Mouse (Mus musculus): ENCODE results near the gene Ccdc60. TPM values are rescaled to one million over a fixed set of nuclear protein-coding genes. Genes with fewer than 3 reads are reported as not detected.

Gene Ccdc60
- polyA plus RNA-seq, 1 experiment, result 0.35 TPM

- Histone ChIP-seq H3K27me3 (ENCODE audit: control insufficient read depth, insufficient read depth, low read length) (no peaks in the 10 kb centered on the region), H3K27ac (ENCODE audit: control insufficient read depth, insufficient read depth, low read length) (no peak overlapping the region), H3K4me3 (ENCODE audit: control insufficient read depth, insufficient read depth, low read length) (no peak overlapping the region), H3K36me3 (ENCODE audit: control insufficient read depth, insufficient read depth, low read length) (no peaks in the 10 kb centered on the region), H3K4me1 (replicated peaks; ENCODE audit: control insufficient read depth, insufficient read depth, low read length) (no peaks in the 10 kb centered on the region)
- no peak for TF ChIP-seq POLR2A (IDR thresholded peaks at IDR 0.05; ENCODE audit: control insufficient read depth, extremely low read depth, insufficient read depth, low read length, poor library complexity)
- WGBS, result 48% methylated on average over 11 of the region's 11 CpGs
- no peak for DNase-seq
Observed at GRCm38 (mm10) chr5:116209378-116210091, 79.2 kb downstream of the Ccdc60 start.

- no peak overlapping the region for H3K4me3 ChIP-seq (ENCODE audit: control insufficient read depth, insufficient read depth, low read length)
- TF ChIP-seq CTCF (IDR thresholded peaks at IDR 0.05; ENCODE audit: borderline replicate concordance, control insufficient read depth, extremely low read depth, insufficient read depth, low read length, poor library complexity), result no peak
- no peak for TF ChIP-seq POLR2A (IDR thresholded peaks at IDR 0.05; ENCODE audit: control insufficient read depth, extremely low read depth, insufficient read depth, low read length, poor library complexity)
- no peaks in the 10 kb centered on the region for H3K36me3 ChIP-seq (ENCODE audit: control insufficient read depth, insufficient read depth, low read length)
- 74% methylated on average over 16 of the region's 16 CpGs for whole genome bisulfite sequencing
- H3K4me1 ChIP-seq (replicated peaks; ENCODE audit: control insufficient read depth, insufficient read depth, low read length), result no peaks in the 10 kb centered on the region
- no peak overlapping the region for H3K27ac ChIP-seq (ENCODE audit: control insufficient read depth, insufficient read depth, low read length)
- no peaks in the 10 kb centered on the region for H3K27me3 ChIP-seq (ENCODE audit: control insufficient read depth, insufficient read depth, low read length)
- DNase-seq, result no peak
Observed at GRCm38 (mm10) chr5:116208741-116209368, 79.9 kb downstream of the Ccdc60 start.

GRCm38 (mm10) chr5:116202692-116203091 is 86.1 kb downstream of the Ccdc60 start:
- TF ChIP-seq CTCF (IDR thresholded peaks at IDR 0.05; ENCODE audit: borderline replicate concordance, control insufficient read depth, extremely low read depth, insufficient read depth, low read length, poor library complexity) (no peak), POLR2A (IDR thresholded peaks at IDR 0.05; ENCODE audit: control insufficient read depth, extremely low read depth, insufficient read depth, low read length, poor library complexity) (no peak)
- H3K27me3 ChIP-seq (ENCODE audit: control insufficient read depth, insufficient read depth, low read length), result no peaks in the 10 kb centered on the region
- H3K4me3 ChIP-seq (ENCODE audit: control insufficient read depth, insufficient read depth, low read length), result no peak overlapping the region
- no peaks in the 10 kb centered on the region for H3K36me3 ChIP-seq (ENCODE audit: control insufficient read depth, insufficient read depth, low read length)
- DNase-seq, result no peak
- WGBS, result 92% methylated on average over 5 of the region's 5 CpGs
- H3K27ac ChIP-seq (ENCODE audit: control insufficient read depth, insufficient read depth, low read length), result no peak overlapping the region
- no peaks in the 10 kb centered on the region for H3K4me1 ChIP-seq (replicated peaks; ENCODE audit: control insufficient read depth, insufficient read depth, low read length)

- no peak overlapping the region for H3K27ac ChIP-seq (ENCODE audit: control insufficient read depth, insufficient read depth, low read length)
- H3K4me3 ChIP-seq (ENCODE audit: control insufficient read depth, insufficient read depth, low read length), result no peak overlapping the region
- H3K36me3 ChIP-seq (ENCODE audit: control insufficient read depth, insufficient read depth, low read length), result no peaks in the 10 kb centered on the region
- H3K4me1 ChIP-seq (replicated peaks; ENCODE audit: control insufficient read depth, insufficient read depth, low read length), result no peaks in the 10 kb centered on the region
- H3K27me3 ChIP-seq (ENCODE audit: control insufficient read depth, insufficient read depth, low read length), result no peaks in the 10 kb centered on the region
- 81% methylated on average over 11 of the region's 11 CpGs for WGBS
- TF ChIP-seq CTCF (IDR thresholded peaks at IDR 0.05; ENCODE audit: borderline replicate concordance, control insufficient read depth, extremely low read depth, insufficient read depth, low read length, poor library complexity) (no peak), POLR2A (IDR thresholded peaks at IDR 0.05; ENCODE audit: control insufficient read depth, extremely low read depth, insufficient read depth, low read length, poor library complexity) (no peak)
- no peak for DNase-seq
Observed at GRCm38 (mm10) chr5:116194499-116194898, 94.3 kb downstream of the Ccdc60 start.

GRCm38 (mm10) chr5:116192693-116193092 is 96.1 kb downstream of the Ccdc60 start:
- no peak for TF ChIP-seq POLR2A (IDR thresholded peaks at IDR 0.05; ENCODE audit: control insufficient read depth, extremely low read depth, insufficient read depth, low read length, poor library complexity)
- Histone ChIP-seq H3K36me3 (ENCODE audit: control insufficient read depth, insufficient read depth, low read length) (no peaks in the 10 kb centered on the region), H3K27me3 (ENCODE audit: control insufficient read depth, insufficient read depth, low read length) (no peaks in the 10 kb centered on the region), H3K4me1 (replicated peaks; ENCODE audit: control insufficient read depth, insufficient read depth, low read length) (no peaks in the 10 kb centered on the region), H3K27ac (ENCODE audit: control insufficient read depth, insufficient read depth, low read length) (no peak overlapping the region), H3K4me3 (ENCODE audit: control insufficient read depth, insufficient read depth, low read length) (no peak overlapping the region)
- 82% methylated on average over 9 of the region's 9 CpGs for WGBS
- no peak for DNase-seq

- 96% methylated on average over 3 of the region's 3 CpGs for WGBS
- Histone ChIP-seq H3K27me3 (ENCODE audit: control insufficient read depth, insufficient read depth, low read length) (no peaks in the 10 kb centered on the region), H3K4me1 (replicated peaks; ENCODE audit: control insufficient read depth, insufficient read depth, low read length) (no peaks in the 10 kb centered on the region), H3K27ac (ENCODE audit: control insufficient read depth, insufficient read depth, low read length) (no peak overlapping the region), H3K4me3 (ENCODE audit: control insufficient read depth, insufficient read depth, low read length) (no peak overlapping the region), H3K36me3 (ENCODE audit: control insufficient read depth, insufficient read depth, low read length) (no peaks in the 10 kb centered on the region)
- TF ChIP-seq POLR2A (IDR thresholded peaks at IDR 0.05; ENCODE audit: control insufficient read depth, extremely low read depth, insufficient read depth, low read length, poor library complexity), result no peak
- TF ChIP-seq CTCF (IDR thresholded peaks at IDR 0.05; ENCODE audit: borderline replicate concordance, control insufficient read depth, extremely low read depth, insufficient read depth, low read length, poor library complexity), result no peak
- DNase-seq, result no peak
Observed at GRCm38 (mm10) chr5:116191596-116191995, 97.2 kb downstream of the Ccdc60 start.

Measured in thymus, adult 2 months (tissue).